Mouse (Mus musculus) megakaryocyte-erythroid progenitor cell, adult 5-6 weeks (primary cell): Measurements from ENCODE around the gene Unc13d. TPM values are rescaled to one million over a fixed set of nuclear protein-coding genes. Genes with fewer than 3 reads are reported as not detected.
A peak's percentile ranks its signal among the peaks of the same experiment; 100 is the strongest.

Experiments used
- ATAC-seq: replicated peaks from 2 replicates; pipeline ENCODE4 v1.8.0; 2016; ENCODE audit warnings: mild to moderate bottlenecking, inconsistent platforms; ENCODE audit not compliant: severe bottlenecking, poor library complexity, low FRiP score, low TSS enrichment
- total RNA-seq, 2 experiments: library from RNA; stranded (forward) in 1 of 2; stranded (reverse) in 1 of 2; fragments of 200-1000, 215-1000 nt in 1 of 2; fragments of >200 nt in 1 of 2; fragmentation: Nextera tagmentation in 1 of 2; gene quantifications; 2 replicates each; pipeline ENCODE4 v1.2.3; 2014 to 2017

The Unc13d gene
- total RNA-seq, 2 experiments from 2014 or later, result 36.3 to 58.7 TPM

GRCm38 (mm10) chr11:116058022-116058614 lies 19.6 kb downstream of the Unc13d start:
- ATAC-seq, result no peak

- ATAC-seq, result peak; percentile 64
Observed at GRCm38 (mm10) chr11:116057237-116057881, 20.4 kb downstream of the Unc13d start.

GRCm38 (mm10) chr11:116055873-116056272 lies 21.9 kb downstream of the Unc13d start:
- peak; percentile 41 for ATAC-seq

GRCm38 (mm10) chr11:116053510-116054229 lies 24.1 kb downstream of the Unc13d start:
- peak; percentile 31 for ATAC-seq

GRCm38 (mm10) chr11:116050196-116050595 lies 27.6 kb downstream of the Unc13d start:
- no peak for ATAC-seq

- ATAC-seq, result no peak
Observed at GRCm38 (mm10) chr11:116049610-116050009, 28.2 kb downstream of the Unc13d start.

GRCm38 (mm10) chr11:116045173-116045572 lies 32.6 kb downstream of the Unc13d start:
- no peak for ATAC-seq

GRCm38 (mm10) chr11:116043286-116043685 lies 34.5 kb downstream of the Unc13d start:
- ATAC-seq, result no peak

GRCm38 (mm10) chr11:116042372-116043138 lies 35.2 kb downstream of the Unc13d start:
- no peak for ATAC-seq

- no peak for ATAC-seq
Observed at GRCm38 (mm10) chr11:116041833-116042232, 35.9 kb downstream of the Unc13d start.

GRCm38 (mm10) chr11:116040593-116040992 lies 37.2 kb downstream of the Unc13d start:
- ATAC-seq, result no peak

- no peak for ATAC-seq
Observed at GRCm38 (mm10) chr11:116037826-116038225, 39.9 kb downstream of the Unc13d start.

GRCm38 (mm10) chr11:116036671-116037070 lies 41.1 kb downstream of the Unc13d start:
- ATAC-seq, result no peak

GRCm38 (mm10) chr11:116034584-116034983 lies 43.2 kb downstream of the Unc13d start:
- no peak for ATAC-seq

GRCm38 (mm10) chr11:116030898-116031845 lies 46.6 kb downstream of the Unc13d start:
- ATAC-seq, result peak; percentile 15; the same call in 1 of the 2 replicates

GRCm38 (mm10) chr11:116030088-116030897 lies 47.5 kb downstream of the Unc13d start, which contains the start of gene Unk:
Gene Unk (plus strand): TSS chr11:116030322.
- peak; percentile 89 for ATAC-seq

GRCm38 (mm10) chr11:116029086-116029865 lies 48.5 kb downstream of the Unc13d start:
- no peak for ATAC-seq
